Mouse (Mus musculus) heart, embryonic 11.5 days (tissue): Measurements from ENCODE around the gene Tbx4. TPM values are rescaled to one million over a fixed set of nuclear protein-coding genes. Genes with fewer than 3 reads are reported as not detected.

Experiments
- ATAC-seq: fragments of 200-750 bp; cut with Nextera tagmentation; replicated peaks from 2 replicates; pipeline ENCODE4 v1.8.0; 2017; ENCODE audit warnings: moderate library complexity; ENCODE audit not compliant: insufficient number of reproducible peaks, low FRiP score, low TSS enrichment
- H3K27ac ChIP-seq: fragments of 300-500 bp; sonication (generic); 2 replicates; pipeline ENCODE4 v1.5.1; 2014; ENCODE audit warnings: mild to moderate bottlenecking, low read depth, low read length
- H3K27me3 ChIP-seq: fragments of 300-500 bp; sonication (generic); 2 replicates; pipeline ENCODE4 v1.6.1; 2014; ENCODE audit warnings: mild to moderate bottlenecking, low read length, mixed read lengths; ENCODE audit not compliant: control insufficient read depth, insufficient read depth
- H3K36me3 ChIP-seq: fragments of 300-500 bp; sonication (generic); 2 replicates; pipeline ENCODE4 v1.6.1; 2014; ENCODE audit warnings: mild to moderate bottlenecking, low read length, moderate library complexity, mixed read lengths; ENCODE audit not compliant: control insufficient read depth, insufficient read depth
- H3K4me1 ChIP-seq: fragments of 300-500 bp; sonication (generic); 2 replicates; pipeline ENCODE4 v1.6.1; 2014; ENCODE audit warnings: low read length; ENCODE audit not compliant: control insufficient read depth, insufficient read depth
- H3K4me2 ChIP-seq: fragments of 300-500 bp; sonication (generic); 2 replicates; pipeline ENCODE4 v1.6.1; 2014; ENCODE audit warnings: mild to moderate bottlenecking, moderate library complexity
- H3K4me3 ChIP-seq: fragments of 300-500 bp; sonication (generic); 2 replicates; pipeline ENCODE4 v1.5.1; 2014; ENCODE audit warnings: low read depth, low read length
- H3K9ac ChIP-seq: fragments of 300-500 bp; sonication (generic); 2 replicates; pipeline ENCODE4 v1.6.1; 2014; ENCODE audit warnings: mild to moderate bottlenecking, low read depth, low read length, moderate library complexity
- H3K9me3 ChIP-seq: fragments of 300-500 bp; sonication (generic); replicated peaks from 2 replicates; pipeline ENCODE4 v1.6.1; 2016; ENCODE audit warnings: low read length; ENCODE audit not compliant: control insufficient read depth
- WGBS: fragments of 180-500 bp; shearing (Covaris S2); extraction: QIAGEN DNeasy Blood & Tissue Kit; methylation state at CpG from one replicate; pipeline ENCODE4 v1.1.7; 2014; ENCODE audit not compliant: insufficient replicate concordance; 5-methylcytosine and 5-hydroxymethylcytosine counted together
- polyA plus RNA-seq: library from polyadenylated mRNA; unstranded; fragments of >200 nt; fragmentation: Nextera tagmentation; extraction: Ambion mirVana; gene quantifications from 2 replicates; pipeline ENCODE4 v1.2.1, GENCODE M21; 2014

Tbx4 gene
- polyA plus RNA-seq, 1 experiment from 2014 or later = 0.82 TPM

GRCm38 (mm10) chr11:85910133-85910532 is 23.9 kb downstream of the Tbx4 start:
- no peak for ATAC-seq
- Histone ChIP-seq H3K4me3 (no peak overlapping the region), H3K4me2 (no peak overlapping the region), H3K4me1 (peaks cover 12% of the 10 kb centered on the region), H3K27me3 (peaks cover 4% of the 10 kb centered on the region), H3K36me3 (no peaks in the 10 kb centered on the region), H3K9ac (peak overlapping the region; percentile 29; the same call in 1 of the 2 replicates), H3K9me3 (no peaks in the 10 kb centered on the region), H3K27ac (no peak overlapping the region)
- 18% methylated on average over 10 of the region's 10 CpGs for WGBS

- H3K4me1 ChIP-seq = peaks cover 17% of the 10 kb centered on the region
- H3K36me3 ChIP-seq = no peaks in the 10 kb centered on the region
- no peak overlapping the region for H3K27ac ChIP-seq
- no peak for ATAC-seq
- 87% methylated on average over 7 of the region's 7 CpGs for WGBS
- no peaks in the 10 kb centered on the region for H3K9me3 ChIP-seq
- no peak overlapping the region for H3K9ac ChIP-seq
- H3K4me3 ChIP-seq = no peak overlapping the region
- peaks cover 12% of the 10 kb centered on the region for H3K27me3 ChIP-seq
- H3K4me2 ChIP-seq = no peak overlapping the region
Measured at GRCm38 (mm10) chr11:85913506-85913905, 27.3 kb downstream of the Tbx4 start.

- Histone ChIP-seq H3K9me3 (no peaks in the 10 kb centered on the region), H3K27ac (no peak overlapping the region; the same call in 1 of the 2 replicates), H3K4me2 (no peak overlapping the region; the same call in 1 of the 2 replicates), H3K27me3 (peaks cover 23% of the 10 kb centered on the region), H3K36me3 (no peaks in the 10 kb centered on the region), H3K4me3 (no peak overlapping the region), H3K4me1 (peaks cover 4% of the 10 kb centered on the region; the same call in 1 of the 2 replicates), H3K9ac (no peak overlapping the region)
- 38% methylated on average over 12 of the region's 12 CpGs for WGBS
- no peak for ATAC-seq
Measured at GRCm38 (mm10) chr11:85917091-85917992, 31.1 kb downstream of the Tbx4 start.

GRCm38 (mm10) chr11:85917993-85918325 is 31.7 kb downstream of the Tbx4 start:
- no peaks in the 10 kb centered on the region for H3K9me3 ChIP-seq
- 18% methylated on average over 11 of the region's 11 CpGs for WGBS
- no peak overlapping the region for H3K27ac ChIP-seq
- ATAC-seq = no peak
- H3K9ac ChIP-seq = no peak overlapping the region
- H3K27me3 ChIP-seq = peaks cover 28% of the 10 kb centered on the region
- H3K36me3 ChIP-seq = no peaks in the 10 kb centered on the region
- no peak overlapping the region for H3K4me3 ChIP-seq
- H3K4me1 ChIP-seq = peaks cover 4% of the 10 kb centered on the region; the same call in 1 of the 2 replicates
- H3K4me2 ChIP-seq = peak overlapping the region; percentile 27; the same call in 1 of the 2 replicates

- Histone ChIP-seq H3K27me3 (peaks cover 33% of the 10 kb centered on the region), H3K4me2 (peak overlapping the region; percentile 27; the same call in 1 of the 2 replicates)
Measured at GRCm38 (mm10) chr11:85918388-85918940, 32.2 kb downstream of the Tbx4 start.

GRCm38 (mm10) chr11:85925294-85925743 is 39.1 kb downstream of the Tbx4 start:
- H3K27me3 ChIP-seq = peaks cover 60% of the 10 kb centered on the region
- H3K4me2 ChIP-seq = peak overlapping the region; percentile 47
- H3K9me3 ChIP-seq = no peaks in the 10 kb centered on the region
- no peaks in the 10 kb centered on the region for H3K4me1 ChIP-seq
- peak overlapping the region; percentile 8 for H3K4me3 ChIP-seq
- H3K36me3 ChIP-seq = no peaks in the 10 kb centered on the region
- no peak for ATAC-seq
- no peak overlapping the region for H3K9ac ChIP-seq
- no peak overlapping the region for H3K27ac ChIP-seq
- WGBS = 9% methylated on average over 19 of the region's 19 CpGs

More at GRCm38 (mm10) chr11:85918388-85918940, 32.2 kb downstream of the Tbx4 start:
- Histone ChIP-seq H3K36me3 (no peaks in the 10 kb centered on the region), H3K4me1 (peaks cover 4% of the 10 kb centered on the region; the same call in 1 of the 2 replicates), H3K9ac (no peak overlapping the region), H3K9me3 (no peaks in the 10 kb centered on the region), H3K27ac (no peak overlapping the region), H3K4me3 (no peak overlapping the region)
- 39% methylated on average over 10 of the region's 10 CpGs for WGBS
- ATAC-seq = no peak

GRCm38 (mm10) chr11:85926287-85926764 is 40.1 kb downstream of the Tbx4 start:
- no peak overlapping the region for H3K27ac ChIP-seq
- peak overlapping the region; percentile 21; the same call in 1 of the 2 replicates for H3K4me3 ChIP-seq
- H3K27me3 ChIP-seq = peaks cover 60% of the 10 kb centered on the region
- WGBS = 8% methylated on average over 16 of the region's 16 CpGs
- H3K36me3 ChIP-seq = no peaks in the 10 kb centered on the region
- no peaks in the 10 kb centered on the region for H3K4me1 ChIP-seq
- no peak overlapping the region for H3K9ac ChIP-seq
- ATAC-seq = no peak
- peak overlapping the region; percentile 42 for H3K4me2 ChIP-seq
- no peaks in the 10 kb centered on the region for H3K9me3 ChIP-seq

- no peak overlapping the region for H3K4me3 ChIP-seq
- 56% methylated on average over 4 of the region's 4 CpGs for whole genome bisulfite sequencing
- H3K27me3 ChIP-seq = peaks cover 45% of the 10 kb centered on the region
- H3K4me2 ChIP-seq = no peak overlapping the region
- H3K36me3 ChIP-seq = no peaks in the 10 kb centered on the region
- no peaks in the 10 kb centered on the region for H3K4me1 ChIP-seq
- no peak for ATAC-seq
- H3K9ac ChIP-seq = no peak overlapping the region
- H3K9me3 ChIP-seq = no peaks in the 10 kb centered on the region
- H3K27ac ChIP-seq = no peak overlapping the region
Measured at GRCm38 (mm10) chr11:85928106-85928505, 41.9 kb downstream of the Tbx4 start.
